Mouse (Mus musculus) intestine, embryonic 14.5 days (tissue): ENCODE data around the gene Krt25. TPM values are rescaled to one million over a fixed set of nuclear protein-coding genes. Genes with fewer than 3 reads are reported as not detected.

Source experiments
- ATAC-seq: fragments of 200-750 bp; cut with Nextera tagmentation; replicated peaks from 2 replicates; pipeline ENCODE4 v1.8.0; 2017; ENCODE audit warnings: low read depth, moderate number of reproducible peaks, moderate TSS enrichment, moderate library complexity; ENCODE audit not compliant: low FRiP score, low TSS enrichment
- DNase-seq: peaks from one replicate; pipeline ENCODE4 v3.0.0-alpha.2; 2018; ENCODE audit warnings: low spot score
- H3K27ac ChIP-seq: fragments of 300-500 bp; sonication (generic); 2 replicates; pipeline ENCODE4 v1.5.1; 2014; ENCODE audit warnings: low read depth, mild to moderate bottlenecking, control low read depth
- H3K27me3 ChIP-seq: fragments of 300-500 bp; sonication (generic); replicated peaks from 2 replicates; pipeline ENCODE4 v1.6.1; 2014; ENCODE audit warnings: low read length, control low read depth; ENCODE audit not compliant: control insufficient read depth, insufficient read depth
- H3K36me3 ChIP-seq: fragments of 300-500 bp; sonication (generic); 2 replicates; pipeline ENCODE4 v1.6.1; 2014; ENCODE audit warnings: low read length, control low read depth; ENCODE audit not compliant: control insufficient read depth, insufficient read depth
- H3K4me1 ChIP-seq: fragments of 300-500 bp; sonication (generic); replicated peaks from 2 replicates; pipeline ENCODE4 v1.6.1; 2014; ENCODE audit warnings: low read length, control low read depth, mixed read lengths; ENCODE audit not compliant: control insufficient read depth, insufficient read depth
- H3K4me2 ChIP-seq: fragments of 300-500 bp; sonication (generic); 2 replicates; pipeline ENCODE4 v1.6.1; 2014; ENCODE audit warnings: low read length
- H3K4me3 ChIP-seq: fragments of 300-500 bp; sonication (generic); 2 replicates; pipeline ENCODE4 v1.5.1; 2014; ENCODE audit warnings: low read depth, low read length, control low read depth, mixed read lengths
- H3K9ac ChIP-seq: fragments of 300-500 bp; sonication (generic); 2 replicates; pipeline ENCODE4 v1.6.1; 2014; ENCODE audit warnings: mild to moderate bottlenecking, low read length
- H3K9me3 ChIP-seq: fragments of 300-500 bp; sonication (generic); 2 replicates; pipeline ENCODE4 v1.6.1; 2016; ENCODE audit warnings: low read length, control low read depth; ENCODE audit not compliant: control insufficient read depth
- WGBS: fragments of 180-500 bp; shearing (Covaris S2); extraction: QIAGEN DNeasy Blood & Tissue Kit; methylation state at CpG from one replicate; pipeline ENCODE4 v1.1.7; 2014; 5-methylcytosine and 5-hydroxymethylcytosine counted together
- polyA plus RNA-seq: library from polyadenylated mRNA; unstranded; fragments of >200 nt; fragmentation: Nextera tagmentation; extraction: Ambion mirVana; gene quantifications from 2 replicates; pipeline ENCODE4 v1.2.1, GENCODE M21; 2014

Krt25 gene
- polyA plus RNA-seq, 1 experiment from 2014 or later: 0.15 TPM

DNA sequence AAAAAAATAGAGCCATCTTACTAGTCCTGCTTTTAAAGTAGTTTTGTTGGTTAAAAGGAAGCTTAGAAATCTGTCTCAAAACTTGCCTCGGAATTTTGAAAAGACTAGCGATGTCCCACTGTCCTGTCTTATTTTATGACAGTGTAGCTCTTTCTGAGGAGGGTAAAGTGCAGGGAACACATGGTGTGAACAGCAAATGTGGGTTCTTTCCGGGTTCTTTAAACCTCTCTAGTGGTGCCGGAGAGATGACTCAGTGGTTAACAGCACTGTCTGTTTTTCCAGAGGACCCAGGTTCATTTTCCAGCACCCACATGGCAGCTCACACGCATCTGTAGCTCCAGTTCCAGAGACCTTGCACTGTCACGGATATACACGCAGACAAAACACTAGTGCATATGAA, 53.6 kb downstream of the Krt25 start:
- H3K9me3 ChIP-seq: no peaks in the 10 kb centered on the region
- no peak overlapping the region for H3K4me3 ChIP-seq
- no peak overlapping the region for H3K4me2 ChIP-seq
- no peak overlapping the region for H3K9ac ChIP-seq
- H3K27me3 ChIP-seq: no peaks in the 10 kb centered on the region
- 71% methylated on average over 7 of the region's 7 CpGs for WGBS
- H3K4me1 ChIP-seq: no peaks in the 10 kb centered on the region
- no peaks in the 10 kb centered on the region for H3K36me3 ChIP-seq
- H3K27ac ChIP-seq: no peak overlapping the region
- ATAC-seq (no peak), DNase-seq (no peak)

DNA sequence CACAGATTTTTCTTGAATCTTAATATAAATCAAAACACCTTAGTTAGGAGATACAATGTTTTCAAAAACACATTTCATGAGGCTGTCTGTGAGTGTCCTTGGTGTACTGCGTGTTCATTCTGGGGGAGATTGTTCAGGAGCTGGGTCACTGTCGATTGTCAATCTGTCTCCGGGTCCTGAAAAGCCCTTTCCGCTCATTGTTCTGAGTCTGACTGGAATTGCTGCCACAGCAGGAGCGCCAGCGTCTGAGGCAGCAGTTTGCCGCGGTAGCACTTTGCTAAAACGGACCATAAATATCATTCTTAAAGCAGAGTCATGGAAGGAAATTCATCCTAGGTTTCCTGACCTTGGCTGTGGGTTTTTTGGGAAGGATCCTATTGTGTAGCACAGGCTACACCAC, 57.0 kb downstream of the Krt25 start:
- no peaks in the 10 kb centered on the region for H3K9me3 ChIP-seq
- no peaks in the 10 kb centered on the region for H3K27me3 ChIP-seq
- H3K4me3 ChIP-seq: no peak overlapping the region
- H3K27ac ChIP-seq: no peak overlapping the region
- H3K9ac ChIP-seq: no peak overlapping the region
- 58% methylated on average over 9 of the region's 9 CpGs for WGBS
- no peaks in the 10 kb centered on the region for H3K36me3 ChIP-seq
- H3K4me1 ChIP-seq: no peaks in the 10 kb centered on the region
- ATAC-seq: no peak
- DNase-seq: no peak
- H3K4me2 ChIP-seq: no peak overlapping the region

Other genes starting within 250 kb of the Krt25 start
- 0.70 and 0.84 TPM in 2 replicates for gene Tns4, start 233.6 kb downstream of the Krt25 start, polyA plus RNA-seq
- gene Ccr7, start 167.9 kb downstream of the Krt25 start, polyA plus RNA-seq: 0.35 and 0.61 TPM in 2 replicates
- gene Smarce1, start 91.9 kb downstream of the Krt25 start, polyA plus RNA-seq: 148 and 150 TPM in 2 replicates
- gene Krt222, start 78.9 kb downstream of the Krt25 start, polyA plus RNA-seq: 0.30 and 0.41 TPM in 2 replicates
- gene Krt24, start 37.7 kb downstream of the Krt25 start, polyA plus RNA-seq: not detected in 2 replicates
- 0.04 and 0.16 TPM in 2 replicates for gene Krt26, start 15.0 kb upstream of the Krt25 start, polyA plus RNA-seq
- not detected in 2 replicates for gene Krt27, start 28.2 kb upstream of the Krt25 start, polyA plus RNA-seq
- not detected in 2 replicates for gene Krt28, start 52.0 kb upstream of the Krt25 start, polyA plus RNA-seq
- gene Krt10, start 66.4 kb upstream of the Krt25 start, polyA plus RNA-seq: 26.2 and 28.5 TPM in 2 replicates
- gene Krt12, start 99.3 kb upstream of the Krt25 start, polyA plus RNA-seq: not detected in 2 replicates
- 16.5 and 17.1 TPM in 2 replicates for gene Krt20, start 115.2 kb upstream of the Krt25 start, polyA plus RNA-seq
- gene Krt23, start 170.2 kb upstream of the Krt25 start, polyA plus RNA-seq: 6.0 and 9.2 TPM in 2 replicates
- not detected in 2 replicates for gene Krt39, start 198.4 kb upstream of the Krt25 start, polyA plus RNA-seq
- not detected in 2 replicates for gene Krt40, start 220.2 kb upstream of the Krt25 start, polyA plus RNA-seq
- not detected in 2 replicates for gene Krtap3-3, start 227.9 kb upstream of the Krt25 start, polyA plus RNA-seq
- gene Krtap3-2, start 233.9 kb upstream of the Krt25 start, polyA plus RNA-seq: not detected in 2 replicates
- not detected in 2 replicates for gene Gm11939, start 236.5 kb upstream of the Krt25 start, polyA plus RNA-seq
- not detected in 2 replicates for gene Krtap3-1, start 243.7 kb upstream of the Krt25 start, polyA plus RNA-seq